Mouse (Mus musculus): ENCODE results near the gene Rfxap.

- no peak for TF ChIP-seq CTCF (IDR thresholded peaks at IDR 0.05; ENCODE audit: borderline replicate concordance, insufficient read depth, low read depth, low read length)
- TF ChIP-seq POLR2A (IDR thresholded peaks at IDR 0.05; ENCODE audit: borderline replicate concordance, insufficient read depth, low read length) = no peak
Observed at GRCm38 (mm10) chr3:54757446-54757845, 50.1 kb downstream of the Rfxap start.

Data from cerebellum, adult 2 months (tissue).